Mouse (Mus musculus) forebrain, embryonic 12.5 days (tissue): ENCODE results near the gene Gm42791. TPM values are rescaled to one million over a fixed set of nuclear protein-coding genes. Genes with fewer than 3 reads are reported as not detected.

Source experiments
- ATAC-seq: fragments of 200-750 bp; cut with Nextera tagmentation; 2 replicates; pipeline ENCODE4 v1.8.0; 2017; ENCODE audit warnings: moderate TSS enrichment; ENCODE audit not compliant: low FRiP score
- H3K27ac ChIP-seq: fragments of 300-500 bp; sonication (generic); 2 replicates; pipeline ENCODE4 v1.5.1; 2016; ENCODE audit warnings: mild to moderate bottlenecking
- H3K27me3 ChIP-seq: fragments of 300-500 bp; sonication (generic); 2 replicates; pipeline ENCODE4 v1.6.1; 2016; ENCODE audit warnings: mild to moderate bottlenecking
- H3K36me3 ChIP-seq: fragments of 300-500 bp; sonication (generic); replicated peaks from 2 replicates; pipeline ENCODE4 v1.6.1; 2016; ENCODE audit warnings: mild to moderate bottlenecking
- H3K4me1 ChIP-seq: fragments of 300-500 bp; sonication (generic); 2 replicates; pipeline ENCODE4 v1.6.1; 2016
- H3K4me2 ChIP-seq: fragments of 300-500 bp; sonication (generic); 2 replicates; pipeline ENCODE4 v1.6.1; 2016; ENCODE audit warnings: mild to moderate bottlenecking, moderate library complexity
- H3K4me3 ChIP-seq: fragments of 300-500 bp; sonication (generic); replicated peaks from 2 replicates; pipeline ENCODE4 v1.5.1; 2016; ENCODE audit warnings: mild to moderate bottlenecking
- H3K9ac ChIP-seq: fragments of 300-500 bp; sonication (generic); 2 replicates; pipeline ENCODE4 v1.6.1; 2016; ENCODE audit warnings: mild to moderate bottlenecking
- H3K9me3 ChIP-seq: fragments of 300-500 bp; sonication (generic); 2 replicates; pipeline ENCODE4 v1.6.1; 2016
- WGBS: fragments of 180-500 bp; shearing (Covaris S2); methylation state at CpG from one replicate; pipeline ENCODE4 v1.1.7; 2016; 5-methylcytosine and 5-hydroxymethylcytosine counted together
- polyA plus RNA-seq: library from polyadenylated mRNA; unstranded; fragments of >200 nt; fragmentation: Nextera tagmentation; extraction: Ambion mirVana; gene quantifications from 2 replicates; pipeline ENCODE4 v1.2.1, GENCODE M21; 2016

Gene Gm42791
- polyA plus RNA-seq, 1 experiment from 2014 or later: 4.9 TPM

GRCm38 (mm10) chr5:149006362-149007294 is 11.7 kb upstream of the Gm42791 start:
- H3K27me3 ChIP-seq: no peaks in the 10 kb centered on the region
- H3K4me3 ChIP-seq: peak overlapping the region; percentile 26
- peaks cover 22% of the 10 kb centered on the region for H3K4me1 ChIP-seq
- peak; percentile 89 for ATAC-seq
- peak overlapping the region; percentile 69 for H3K27ac ChIP-seq
- H3K4me2 ChIP-seq: peak overlapping the region; percentile 57
- H3K36me3 ChIP-seq: no peaks in the 10 kb centered on the region
- H3K9me3 ChIP-seq: no peaks in the 10 kb centered on the region
- peak overlapping the region; percentile 44 for H3K9ac ChIP-seq
- 7% methylated on average over 26 of the region's 26 CpGs for WGBS

DNA sequence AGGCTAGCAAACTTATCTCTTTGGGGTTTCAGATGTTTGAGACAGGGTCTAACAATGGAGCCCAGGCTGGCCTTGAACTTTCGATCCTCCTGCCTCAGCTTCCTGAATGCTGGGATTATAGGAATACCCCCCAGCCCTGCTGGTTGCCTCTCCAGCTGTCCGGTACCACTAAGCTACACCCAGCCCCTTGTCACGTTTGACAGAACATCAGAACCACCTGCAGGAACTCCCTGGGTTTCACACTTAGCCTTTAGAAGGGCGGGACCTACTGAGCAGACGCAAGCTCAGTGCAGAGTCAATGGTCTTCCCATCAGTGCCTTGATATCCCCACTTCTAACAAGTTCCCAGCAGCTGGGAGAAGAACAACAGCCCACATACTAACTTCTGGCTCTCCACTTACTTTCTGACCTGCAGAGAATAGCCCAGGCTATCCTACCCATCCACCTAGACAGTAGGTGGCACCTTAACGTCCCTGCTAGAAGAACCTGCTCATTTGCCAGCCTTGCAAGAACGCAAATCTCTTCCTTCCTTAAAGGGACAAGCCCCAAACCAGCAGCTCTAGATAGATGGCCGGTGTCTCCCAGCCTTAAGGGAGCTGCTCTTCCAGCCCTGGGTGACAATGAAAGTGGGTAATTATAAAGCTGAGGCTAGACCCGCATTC is 10.9 kb upstream of the Gm42791 start:
- peak overlapping the region; percentile 44; the same call in 1 of the 2 replicates for H3K9ac ChIP-seq
- H3K4me2 ChIP-seq: peak overlapping the region; percentile 57
- H3K27ac ChIP-seq: peak overlapping the region; percentile 69; the same call in 1 of the 2 replicates
- peaks cover 22% of the 10 kb centered on the region for H3K4me1 ChIP-seq
- H3K27me3 ChIP-seq: no peaks in the 10 kb centered on the region
- no peak for ATAC-seq
- H3K36me3 ChIP-seq: no peaks in the 10 kb centered on the region
- H3K4me3 ChIP-seq: peak overlapping the region; percentile 26
- 66% methylated on average over 9 of the region's 9 CpGs for WGBS
- no peaks in the 10 kb centered on the region for H3K9me3 ChIP-seq

GRCm38 (mm10) chr5:149005083-149005482 is 10.1 kb upstream of the Gm42791 start:
- peaks cover 22% of the 10 kb centered on the region for H3K4me1 ChIP-seq
- H3K27ac ChIP-seq: no peak overlapping the region
- H3K27me3 ChIP-seq: no peaks in the 10 kb centered on the region
- whole genome bisulfite sequencing: 45% methylated on average over 9 of the region's 9 CpGs
- H3K36me3 ChIP-seq: no peaks in the 10 kb centered on the region
- H3K4me3 ChIP-seq: no peak overlapping the region
- no peaks in the 10 kb centered on the region for H3K9me3 ChIP-seq
- no peak overlapping the region for H3K4me2 ChIP-seq
- ATAC-seq: no peak
- H3K9ac ChIP-seq: no peak overlapping the region

GRCm38 (mm10) chr5:149003137-149003536 is 8.2 kb upstream of the Gm42791 start:
- Histone ChIP-seq H3K9me3 (no peaks in the 10 kb centered on the region), H3K9ac (no peak overlapping the region), H3K4me1 (peaks cover 22% of the 10 kb centered on the region), H3K4me2 (no peak overlapping the region), H3K36me3 (no peaks in the 10 kb centered on the region), H3K27ac (no peak overlapping the region), H3K4me3 (no peak overlapping the region), H3K27me3 (no peaks in the 10 kb centered on the region)
- 47% methylated on average over 2 of the region's 2 CpGs for WGBS
- ATAC-seq: no peak

- H3K9me3 ChIP-seq: no peaks in the 10 kb centered on the region
- no peak for ATAC-seq
- H3K9ac ChIP-seq: no peak overlapping the region
- no peak overlapping the region for H3K27ac ChIP-seq
- 80% methylated on average over 6 of the region's 6 CpGs for WGBS
- H3K4me3 ChIP-seq: no peak overlapping the region
- peaks cover 22% of the 10 kb centered on the region for H3K4me1 ChIP-seq
- no peak overlapping the region for H3K4me2 ChIP-seq
- no peaks in the 10 kb centered on the region for H3K36me3 ChIP-seq
- no peaks in the 10 kb centered on the region for H3K27me3 ChIP-seq
These were observed 7.8 kb upstream of the Gm42791 start for GRCm38 (mm10) chr5:149002803-149003115.

GRCm38 (mm10) chr5:149002034-149002802 is 7.3 kb upstream of the Gm42791 start:
- Histone ChIP-seq H3K4me1 (peaks cover 20% of the 10 kb centered on the region), H3K4me3 (no peak overlapping the region), H3K27me3 (no peaks in the 10 kb centered on the region), H3K4me2 (no peak overlapping the region), H3K36me3 (no peaks in the 10 kb centered on the region), H3K9ac (no peak overlapping the region), H3K27ac (no peak overlapping the region), H3K9me3 (no peaks in the 10 kb centered on the region)
- no peak for ATAC-seq
- WGBS: 73% methylated on average over 20 of the region's 20 CpGs

DNA sequence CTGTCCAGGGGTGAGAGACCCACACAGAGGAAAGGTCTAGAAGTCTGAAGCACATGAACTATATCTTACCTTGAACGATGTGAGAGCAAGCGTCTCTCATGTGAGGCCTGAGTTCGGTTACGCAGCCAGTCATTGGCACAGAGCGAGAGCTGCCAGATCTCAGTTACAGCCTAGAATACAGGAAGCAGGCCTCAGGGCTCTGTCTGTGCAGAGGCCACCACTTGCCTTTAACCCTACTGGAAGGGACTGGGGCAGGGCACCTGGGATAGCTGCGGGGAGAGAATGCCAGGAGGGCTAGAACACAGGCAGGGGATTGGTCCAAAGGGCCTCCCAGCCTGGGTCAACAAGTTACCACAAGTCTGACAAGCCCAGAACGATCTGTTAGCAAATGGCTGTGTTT is 4.9 kb upstream of the Gm42791 start:
- no peaks in the 10 kb centered on the region for H3K9me3 ChIP-seq
- H3K4me2 ChIP-seq: no peak overlapping the region
- H3K36me3 ChIP-seq: no peaks in the 10 kb centered on the region
- no peak overlapping the region for H3K9ac ChIP-seq
- peaks cover 19% of the 10 kb centered on the region for H3K4me1 ChIP-seq
- peaks cover 3% of the 10 kb centered on the region; the same call in 1 of the 2 replicates for H3K27me3 ChIP-seq
- 95% methylated on average over 7 of the region's 7 CpGs for WGBS
- no peak for ATAC-seq
- H3K27ac ChIP-seq: no peak overlapping the region
- H3K4me3 ChIP-seq: no peak overlapping the region

DNA sequence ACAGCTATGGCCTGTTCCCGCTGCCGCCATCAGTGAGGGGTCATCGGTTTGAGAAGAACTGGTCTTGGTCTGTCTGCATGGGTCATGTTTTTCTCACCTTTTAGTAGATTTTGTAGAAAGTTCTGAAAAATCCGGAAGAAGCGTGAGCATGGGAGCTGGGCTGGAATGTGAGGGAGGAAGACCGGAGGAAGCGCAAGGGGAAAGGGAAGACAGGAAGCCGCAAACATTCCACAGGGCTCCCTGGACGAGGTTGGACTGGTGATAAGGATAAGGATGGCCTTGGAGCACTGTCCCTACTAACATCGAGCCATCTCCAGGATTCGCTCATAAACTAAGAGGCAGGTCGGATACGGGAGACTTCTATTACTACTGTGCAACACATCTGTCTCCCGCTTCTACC is 3.6 kb upstream of the Gm42791 start:
- Histone ChIP-seq H3K4me3 (no peak overlapping the region), H3K9me3 (no peaks in the 10 kb centered on the region), H3K27ac (no peak overlapping the region), H3K4me2 (no peak overlapping the region), H3K9ac (no peak overlapping the region), H3K36me3 (no peaks in the 10 kb centered on the region), H3K4me1 (peaks cover 26% of the 10 kb centered on the region), H3K27me3 (peaks cover 3% of the 10 kb centered on the region; the same call in 1 of the 2 replicates)
- WGBS: 93% methylated on average over 14 of the region's 14 CpGs
- ATAC-seq: no peak

- peaks cover 3% of the 10 kb centered on the region; the same call in 1 of the 2 replicates for H3K27me3 ChIP-seq
- WGBS: 67% methylated on average over 4 of the region's 4 CpGs
- no peak overlapping the region for H3K4me3 ChIP-seq
- no peak overlapping the region for H3K9ac ChIP-seq
- no peak overlapping the region for H3K4me2 ChIP-seq
- no peak overlapping the region for H3K27ac ChIP-seq
- H3K9me3 ChIP-seq: 0 out of 2 replicates have a peak, but pooled peaks cover 6% of the 10 kb centered on the region
- 0 out of 2 replicates have a peak, but pooled peaks cover 5% of the 10 kb centered on the region for H3K36me3 ChIP-seq
- H3K4me1 ChIP-seq: peaks cover 20% of the 10 kb centered on the region
- no peak for ATAC-seq
These were observed 1.7 kb upstream of the Gm42791 start for GRCm38 (mm10) chr5:148996709-148997037.

- H3K4me1 ChIP-seq: peaks cover 20% of the 10 kb centered on the region
- 0 out of 2 replicates have a peak, but pooled peaks cover 6% of the 10 kb centered on the region for H3K9me3 ChIP-seq
- 71% methylated on average over 9 of the region's 9 CpGs for WGBS
- H3K4me2 ChIP-seq: no peak overlapping the region
- no peak overlapping the region for H3K4me3 ChIP-seq
- H3K27me3 ChIP-seq: peaks cover 3% of the 10 kb centered on the region; the same call in 1 of the 2 replicates
- H3K27ac ChIP-seq: no peak overlapping the region
- no peak for ATAC-seq
- H3K9ac ChIP-seq: no peak overlapping the region
- H3K36me3 ChIP-seq: 0 out of 2 replicates have a peak, but pooled peaks cover 6% of the 10 kb centered on the region
These were observed 1.2 kb upstream of the Gm42791 start for GRCm38 (mm10) chr5:148995962-148996708.

GRCm38 (mm10) chr5:148994311-148994705 is 639 bp downstream of the Gm42791 start:
- 0 out of 2 replicates have a peak, but pooled peaks have one; percentile 1 for ATAC-seq
- H3K4me3 ChIP-seq: peak overlapping the region; percentile 49
- H3K4me1 ChIP-seq: peaks cover 20% of the 10 kb centered on the region
- H3K27me3 ChIP-seq: peaks cover 3% of the 10 kb centered on the region; the same call in 1 of the 2 replicates
- 66% methylated on average over 7 of the region's 7 CpGs for WGBS
- H3K4me2 ChIP-seq: peak overlapping the region; percentile 72
- peak overlapping the region; percentile 64 for H3K9ac ChIP-seq
- 0 out of 2 replicates have a peak, but pooled peaks cover 6% of the 10 kb centered on the region for H3K36me3 ChIP-seq
- peak overlapping the region; percentile 94 for H3K27ac ChIP-seq
- H3K9me3 ChIP-seq: 0 out of 2 replicates have a peak, but pooled peaks cover 6% of the 10 kb centered on the region
